Mouse (Mus musculus) liver, postnatal 0 days (tissue): ENCODE measurements around the gene Cacna1a.

Experiments
- CTCF ChIP-seq: sonication (generic); IDR thresholded peaks from 2 replicates; pipeline ENCODE4 v1.5.1; 2016; ENCODE audit warnings: antibody characterized with exemption, low read depth
- EP300 ChIP-seq: IDR thresholded peaks from 2 replicates; pipeline ENCODE4 v1.6.1; 2016; ENCODE audit warnings: antibody characterized with exemption, low read depth, mild to moderate bottlenecking

- TF ChIP-seq CTCF = no peak
- no peak for TF ChIP-seq EP300
Measured at GRCm38 (mm10) chr8:84565577-84566360, 177.5 kb downstream of the Cacna1a start.
